Mouse (Mus musculus): ENCODE measurements at regions not wholly inside any gene's neighbourhood (a gene's known extent, or its start where the extent isn't known, plus 50 kb on each side); places are given as distances from the start of the nearest gene placed in this dataset.

GRCm38 (mm10) chr2:12614345-12614744 lies 195.1 kb upstream of the Mindy3 start:
- DNase-seq (ENCODE audit: low read depth, low spot score): no peak

GRCm38 (mm10) chr2:12613858-12614257 lies 194.6 kb upstream of the Mindy3 start:
- DNase-seq (ENCODE audit: low read depth, low spot score): no peak

GRCm38 (mm10) chr2:12582566-12582965 lies 163.3 kb upstream of the Mindy3 start:
- no peak for DNase-seq (ENCODE audit: low read depth, low spot score)

GRCm38 (mm10) chr2:12557736-12558135 lies 138.5 kb upstream of the Mindy3 start:
- DNase-seq (ENCODE audit: low read depth, low spot score): no peak

GRCm38 (mm10) chr2:12522411-12522810 lies 103.1 kb upstream of the Mindy3 start:
- DNase-seq (ENCODE audit: low read depth, low spot score): no peak

- DNase-seq (ENCODE audit: low read depth, low spot score): no peak
Observed at GRCm38 (mm10) chr2:12521744-12522143, 102.5 kb upstream of the Mindy3 start.

GRCm38 (mm10) chr2:12492369-12492768 lies 73.1 kb upstream of the Mindy3 start:
- DNase-seq (ENCODE audit: low read depth, low spot score): peak; percentile 45

GRCm38 (mm10) chr2:12469440-12470339 lies 50.4 kb upstream of the Mindy3 start:
- no peak for DNase-seq (ENCODE audit: low read depth, low spot score)
